Mouse (Mus musculus) kidney, embryonic 14.5 days (tissue): ENCODE results near the gene Mvd. TPM values are rescaled to one million over a fixed set of nuclear protein-coding genes. Genes with fewer than 3 reads are reported as not detected.

ENCODE experiments used
- ATAC-seq: fragments of 200-750 bp; cut with Nextera tagmentation; 2 replicates; pipeline ENCODE4 v1.8.0; 2017; ENCODE audit warnings: moderate number of reproducible peaks, mild to moderate bottlenecking, moderate TSS enrichment, moderate library complexity; ENCODE audit not compliant: low FRiP score, low TSS enrichment
- H3K27ac ChIP-seq: fragments of 300-500 bp; sonication (generic); 2 replicates; pipeline ENCODE4 v1.5.1; 2014; ENCODE audit warnings: low read depth, mild to moderate bottlenecking, low read length, moderate library complexity, mixed read lengths
- H3K27me3 ChIP-seq: fragments of 300-500 bp; sonication (generic); 2 replicates; pipeline ENCODE4 v1.6.1; 2014; ENCODE audit warnings: mild to moderate bottlenecking, low read length; ENCODE audit not compliant: control insufficient read depth, insufficient read depth
- H3K36me3 ChIP-seq: fragments of 300-500 bp; sonication (generic); 2 replicates; pipeline ENCODE4 v1.6.1; 2014; ENCODE audit warnings: low read length, mixed read lengths; ENCODE audit not compliant: control insufficient read depth, insufficient read depth
- H3K4me1 ChIP-seq: fragments of 300-500 bp; sonication (generic); 2 replicates; pipeline ENCODE4 v1.6.1; 2014; ENCODE audit warnings: low read length, mixed read lengths; ENCODE audit not compliant: control insufficient read depth, insufficient read depth
- H3K4me2 ChIP-seq: fragments of 300-500 bp; sonication (generic); replicated peaks from 2 replicates; pipeline ENCODE4 v1.6.1; 2014; ENCODE audit warnings: low read depth, mild to moderate bottlenecking, low read length
- H3K4me3 ChIP-seq: fragments of 300-500 bp; sonication (generic); 2 replicates; pipeline ENCODE4 v1.5.1; 2014; ENCODE audit warnings: mild to moderate bottlenecking, low read length
- H3K9ac ChIP-seq: fragments of 300-500 bp; sonication (generic); 2 replicates; pipeline ENCODE4 v1.6.1; 2014; ENCODE audit warnings: low read depth, mild to moderate bottlenecking, low read length, moderate library complexity
- H3K9me3 ChIP-seq: fragments of 300-500 bp; sonication (generic); 2 replicates; pipeline ENCODE4 v1.6.1; 2016; ENCODE audit warnings: low read length; ENCODE audit not compliant: control insufficient read depth
- WGBS: fragments of 180-500 bp; shearing (Covaris S2); extraction: QIAGEN DNeasy Blood & Tissue Kit; methylation state at CpG from one replicate; pipeline ENCODE4 v1.1.7; 2014; 5-methylcytosine and 5-hydroxymethylcytosine counted together
- microRNA-seq: library from miRNA; unstranded; fragments of <30 nt; microRNA quantifications from one replicate; pipeline ENCODE4, GENCODE M21; 2016
- polyA plus RNA-seq: library from polyadenylated mRNA; unstranded; fragments of >200 nt; fragmentation: Nextera tagmentation; extraction: Ambion mirVana; gene quantifications from 2 replicates; pipeline ENCODE4 v1.2.1, GENCODE M21; 2014

Gene Mvd
- polyA plus RNA-seq, 1 experiment from 2014 or later = 36.1 TPM

- no peak overlapping the region for H3K9ac ChIP-seq
- no peak overlapping the region for H3K27ac ChIP-seq
- H3K36me3 ChIP-seq = peaks cover 86% of the 10 kb centered on the region
- no peak overlapping the region for H3K4me3 ChIP-seq
- H3K27me3 ChIP-seq = no peaks in the 10 kb centered on the region
- H3K9me3 ChIP-seq = no peaks in the 10 kb centered on the region
- ATAC-seq = no peak
- WGBS = 92% methylated on average over 6 of the region's 6 CpGs
- H3K4me1 ChIP-seq = no peaks in the 10 kb centered on the region
- no peak overlapping the region for H3K4me2 ChIP-seq
Observed at GRCm38 (mm10) chr8:122395291-122395690, 47.9 kb downstream of the Mvd start.

GRCm38 (mm10) chr8:122393717-122394116 is 49.5 kb downstream of the Mvd start:
- peaks cover 84% of the 10 kb centered on the region for H3K36me3 ChIP-seq
- no peak overlapping the region for H3K4me2 ChIP-seq

GRCm38 (mm10) chr8:122390758-122391157 is 52.5 kb downstream of the Mvd start:
- Histone ChIP-seq H3K4me3 (no peak overlapping the region), H3K27me3 (no peaks in the 10 kb centered on the region), H3K4me1 (no peaks in the 10 kb centered on the region), H3K27ac (no peak overlapping the region), H3K9me3 (no peaks in the 10 kb centered on the region), H3K4me2 (no peak overlapping the region), H3K9ac (no peak overlapping the region), H3K36me3 (peaks cover 90% of the 10 kb centered on the region)
- WGBS = 93% methylated on average over 3 of the region's 3 CpGs
- no peak for ATAC-seq

More at GRCm38 (mm10) chr8:122393717-122394116, 49.5 kb downstream of the Mvd start:
- Histone ChIP-seq H3K27me3 (no peaks in the 10 kb centered on the region), H3K27ac (no peak overlapping the region), H3K9ac (no peak overlapping the region), H3K4me1 (no peaks in the 10 kb centered on the region), H3K4me3 (no peak overlapping the region), H3K9me3 (no peaks in the 10 kb centered on the region)
- ATAC-seq = no peak

- no peak overlapping the region for H3K4me3 ChIP-seq
- H3K4me2 ChIP-seq = no peak overlapping the region
- H3K9ac ChIP-seq = no peak overlapping the region
- H3K9me3 ChIP-seq = no peaks in the 10 kb centered on the region
- H3K36me3 ChIP-seq = peaks cover 92% of the 10 kb centered on the region
- no peaks in the 10 kb centered on the region for H3K4me1 ChIP-seq
- H3K27ac ChIP-seq = no peak overlapping the region
- WGBS = 88% methylated on average over 3 of the region's 3 CpGs
- no peaks in the 10 kb centered on the region for H3K27me3 ChIP-seq
- no peak for ATAC-seq
Observed at GRCm38 (mm10) chr8:122389357-122389756, 53.9 kb downstream of the Mvd start.

Small RNA genes lying within 50 kb of the gene (microRNA-seq; reads per million reads assigned to microRNA genes)
- not detected for gene Gm24366

Other genes with a start within 250 kb of the Mvd start
- 2.7 and 2.8 TPM in 2 replicates for gene Zfpm1, start 161.3 kb downstream of the Mvd start, polyA plus RNA-seq
- not detected in 2 replicates for gene Trhr2, start 82.7 kb downstream of the Mvd start, polyA plus RNA-seq
- gene Zc3h18, start 66.8 kb downstream of the Mvd start, polyA plus RNA-seq = 35.7 and 43.8 TPM in 2 replicates
- not detected in 2 replicates for gene Il17c, start 21.4 kb downstream of the Mvd start, polyA plus RNA-seq
- gene Cyba, start 10.5 kb downstream of the Mvd start, polyA plus RNA-seq = 186 and 216 TPM in 2 replicates
- gene Snai3, start 17.3 kb upstream of the Mvd start, polyA plus RNA-seq = 0.23 and 0.51 TPM in 2 replicates
- gene Rnf166, start 32.6 kb upstream of the Mvd start, polyA plus RNA-seq = 33.5 and 35.3 TPM in 2 replicates
- gene Ctu2, start 32.7 kb upstream of the Mvd start, polyA plus RNA-seq = 50.4 and 51.6 TPM in 2 replicates
- gene Piezo1, start 107.9 kb upstream of the Mvd start, polyA plus RNA-seq = 16.5 and 17.9 TPM in 2 replicates
- gene Cdt1, start 124.6 kb upstream of the Mvd start, polyA plus RNA-seq = 42.7 and 48.5 TPM in 2 replicates
- gene Aprt, start 133.5 kb upstream of the Mvd start, polyA plus RNA-seq = 370 and 400 TPM in 2 replicates
- 10.6 and 14.7 TPM in 2 replicates for gene Galns, start 168.0 kb upstream of the Mvd start, polyA plus RNA-seq
- gene Trappc2l, start 168.2 kb upstream of the Mvd start, polyA plus RNA-seq = 59.8 and 74.9 TPM in 2 replicates
- not detected in 2 replicates for gene Pabpn1l, start 179.3 kb upstream of the Mvd start, polyA plus RNA-seq